Mouse (Mus musculus): ENCODE results near the gene Mov10l1. TPM values are rescaled to one million over a fixed set of nuclear protein-coding genes. Genes with fewer than 3 reads are reported as not detected.

Gene Mov10l1
- polyA plus RNA-seq, 1 experiment from 2014 or later, result 0.11 TPM

DNA sequence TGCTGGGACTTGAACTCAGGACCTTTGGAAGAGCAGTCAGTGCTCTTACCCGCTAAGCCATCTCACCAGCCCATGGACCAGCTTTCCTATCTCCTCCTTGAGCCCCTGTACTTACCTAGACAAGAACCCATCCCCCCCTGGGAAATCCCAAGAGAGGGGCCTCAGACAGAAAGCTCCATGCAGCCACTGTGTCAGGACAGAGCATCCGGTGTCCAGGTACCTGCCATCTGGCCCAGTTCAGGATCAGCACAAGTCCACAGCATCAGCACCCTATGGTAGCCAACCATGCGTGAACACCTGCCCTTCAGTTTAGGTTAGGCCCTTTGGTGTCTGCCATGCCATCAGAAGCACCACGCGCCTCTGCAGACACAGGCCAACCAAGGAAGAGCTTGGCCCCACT is 82.2 kb downstream of the Mov10l1 start:
- Histone ChIP-seq H3K27me3 (peaks cover 84% of the 10 kb centered on the region), H3K9ac (no peak overlapping the region), H3K27ac (replicated peaks) (no peak overlapping the region), H3K4me2 (no peak overlapping the region), H3K36me3 (peaks cover 8% of the 10 kb centered on the region), H3K9me3 (no peaks in the 10 kb centered on the region), H3K4me1 (replicated peaks) (peaks cover 19% of the 10 kb centered on the region), H3K4me3 (no peak overlapping the region)
- WGBS, result 92% methylated on average over 5 of the region's 5 CpGs
- no peak for ATAC-seq (ENCODE audit: low read depth)

DNA sequence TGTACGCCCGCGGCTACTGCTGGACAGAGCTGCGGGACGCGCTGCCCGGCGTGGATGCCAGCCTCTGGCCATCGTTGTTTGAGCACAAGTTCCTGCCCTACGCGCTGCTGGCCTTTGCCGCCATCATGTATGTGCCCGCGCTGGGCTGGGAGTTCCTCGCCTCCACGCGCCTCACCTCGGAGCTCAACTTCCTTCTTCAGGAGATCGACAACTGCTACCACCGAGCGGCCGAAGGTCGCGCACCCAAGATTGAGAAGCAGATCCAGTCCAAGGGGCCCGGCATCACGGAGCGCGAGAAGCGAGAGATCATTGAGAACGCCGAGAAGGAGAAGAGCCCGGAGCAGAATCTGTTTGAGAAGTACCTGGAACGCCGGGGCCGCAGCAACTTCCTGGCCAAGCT is 84.9 kb downstream of the Mov10l1 start:
- peaks cover 69% of the 10 kb centered on the region for H3K27me3 ChIP-seq

DNA sequence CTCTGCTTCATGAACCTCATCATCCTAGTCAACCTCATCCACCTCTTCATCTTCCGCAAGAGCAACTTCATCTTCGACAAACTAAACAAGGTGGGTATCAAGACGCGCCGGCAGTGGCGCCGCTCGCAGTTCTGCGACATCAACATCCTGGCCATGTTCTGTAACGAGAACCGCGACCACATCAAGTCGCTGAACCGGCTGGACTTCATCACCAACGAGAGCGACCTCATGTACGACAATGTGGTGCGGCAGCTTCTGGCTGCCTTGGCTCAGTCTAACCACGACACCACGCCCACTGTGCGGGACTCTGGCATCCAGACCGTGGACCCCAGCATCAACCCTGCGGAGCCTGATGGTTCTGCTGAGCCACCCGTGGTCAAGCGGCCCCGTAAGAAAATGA is 85.5 kb downstream of the Mov10l1 start:
- H3K4me2 ChIP-seq, result no peak overlapping the region
- peaks cover 8% of the 10 kb centered on the region for H3K36me3 ChIP-seq
- no peaks in the 10 kb centered on the region for H3K9me3 ChIP-seq
- no peak for ATAC-seq (ENCODE audit: low read depth)
- 37% methylated on average over 26 of the region's 26 CpGs for WGBS
- peaks cover 62% of the 10 kb centered on the region for H3K27me3 ChIP-seq
- H3K4me3 ChIP-seq, result no peak overlapping the region
- no peak overlapping the region for H3K27ac ChIP-seq (replicated peaks)
- H3K4me1 ChIP-seq (replicated peaks), result 0 out of 2 replicates have a peak, but pooled peaks cover 6% of the 10 kb centered on the region
- no peak overlapping the region for H3K9ac ChIP-seq

More for the DNA sequence above, 84.9 kb downstream of the Mov10l1 start:
- Histone ChIP-seq H3K4me1 (replicated peaks) (0 out of 2 replicates have a peak, but pooled peaks cover 6% of the 10 kb centered on the region), H3K4me3 (no peak overlapping the region), H3K36me3 (peaks cover 8% of the 10 kb centered on the region), H3K4me2 (no peak overlapping the region), H3K9ac (no peak overlapping the region), H3K27ac (replicated peaks) (no peak overlapping the region), H3K9me3 (no peaks in the 10 kb centered on the region)
- ATAC-seq (ENCODE audit: low read depth), result no peak
- 33% methylated on average over 35 of the region's 35 CpGs for WGBS

DNA sequence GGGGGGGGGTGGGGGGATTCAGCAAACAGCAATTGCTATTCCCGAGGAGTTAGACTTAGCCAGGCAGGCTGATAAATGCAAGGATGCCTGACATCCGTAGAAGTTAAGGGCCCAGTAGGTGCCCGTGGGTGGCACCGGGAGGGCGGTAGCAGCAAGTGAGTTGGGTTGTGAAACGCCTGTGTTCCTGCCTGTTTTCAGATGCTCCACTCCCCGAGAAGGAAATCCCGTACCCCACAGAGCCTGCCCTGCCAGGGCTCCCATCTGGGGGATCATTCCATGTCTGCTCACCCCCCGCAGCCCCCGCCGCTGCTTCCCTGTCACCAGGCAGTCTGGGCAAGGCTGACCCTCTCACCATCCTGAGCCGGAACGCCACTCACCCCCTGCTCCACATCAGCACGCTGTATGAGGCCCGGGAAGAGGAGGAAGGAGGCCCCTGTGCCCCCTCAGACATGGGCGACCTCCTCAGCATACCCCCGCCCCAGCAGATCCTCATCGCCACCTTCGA is 86.7 kb downstream of the Mov10l1 start:
- Histone ChIP-seq H3K36me3 (peaks cover 8% of the 10 kb centered on the region), H3K27me3 (peaks cover 57% of the 10 kb centered on the region), H3K9me3 (no peaks in the 10 kb centered on the region), H3K9ac (no peak overlapping the region), H3K27ac (replicated peaks) (no peak overlapping the region), H3K4me1 (replicated peaks) (peaks cover 11% of the 10 kb centered on the region), H3K4me2 (no peak overlapping the region), H3K4me3 (no peak overlapping the region)
- 81% methylated on average over 19 of the region's 19 CpGs for WGBS
- ATAC-seq (ENCODE audit: low read depth), result no peak

DNA sequence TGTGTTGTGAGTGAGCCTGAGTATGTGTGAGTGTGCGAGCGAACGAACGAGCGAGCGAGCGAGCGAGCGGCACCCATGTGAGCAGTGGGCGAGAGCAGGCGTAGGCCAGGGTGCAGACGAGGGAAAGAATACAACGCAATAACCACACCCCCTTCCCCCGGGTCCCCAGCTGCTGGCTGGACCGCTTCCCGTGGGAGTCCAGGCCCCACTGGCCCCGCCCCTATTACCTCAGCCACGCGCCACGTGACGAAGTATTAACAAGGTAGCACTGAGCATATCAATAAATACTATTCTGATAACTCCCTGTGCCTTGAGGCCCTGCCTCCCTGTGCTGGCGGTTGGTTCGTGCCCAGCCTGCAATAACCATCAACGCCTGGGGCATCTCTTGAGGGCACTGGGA is 87.9 kb downstream of the Mov10l1 start:
- Histone ChIP-seq H3K4me2 (no peak overlapping the region), H3K4me1 (replicated peaks) (peaks cover 22% of the 10 kb centered on the region), H3K27me3 (peaks cover 46% of the 10 kb centered on the region), H3K27ac (replicated peaks) (no peak overlapping the region), H3K4me3 (no peak overlapping the region), H3K9ac (no peak overlapping the region), H3K36me3 (peaks cover 8% of the 10 kb centered on the region), H3K9me3 (no peaks in the 10 kb centered on the region)
- 71% methylated on average over 24 of the region's 24 CpGs for WGBS
- ATAC-seq (ENCODE audit: low read depth), result no peak

GRCm38 (mm10) chr15:89073993-89074603 is 91.4 kb downstream of the Mov10l1 start:
- no peak overlapping the region for H3K4me2 ChIP-seq
- H3K36me3 ChIP-seq, result no peaks in the 10 kb centered on the region; the same call in 1 of the 2 replicates
- H3K9me3 ChIP-seq, result no peaks in the 10 kb centered on the region
- WGBS, result 84% methylated on average over 10 of the region's 10 CpGs
- peaks cover 40% of the 10 kb centered on the region for H3K4me1 ChIP-seq (replicated peaks)
- 0 out of 2 replicates have a peak overlapping the region, but pooled peaks have one; percentile 93 for H3K27ac ChIP-seq (replicated peaks)
- no peak for ATAC-seq (ENCODE audit: low read depth)
- H3K4me3 ChIP-seq, result no peak overlapping the region
- H3K27me3 ChIP-seq, result peaks cover 11% of the 10 kb centered on the region
- peak overlapping the region; percentile 97 for H3K9ac ChIP-seq

GRCm38 (mm10) chr15:89074613-89075477 is 92.1 kb downstream of the Mov10l1 start, which contains the start of gene Trabd:
Gene Trabd, plus strand, starts transcription at chr15:89075124.
- no peak for ATAC-seq (ENCODE audit: low read depth)
- H3K27me3 ChIP-seq, result peaks cover 4% of the 10 kb centered on the region
- H3K36me3 ChIP-seq, result no peaks in the 10 kb centered on the region; the same call in 1 of the 2 replicates

GRCm38 (mm10) chr15:89075478-89076147 is 92.9 kb downstream of the Mov10l1 start:
- ATAC-seq (ENCODE audit: low read depth), result peak; percentile 92
- WGBS, result under 1% methylated on average over 34 of the region's 59 CpGs
- H3K27ac ChIP-seq (replicated peaks), result peak overlapping the region; percentile 93
- no peaks in the 10 kb centered on the region for H3K9me3 ChIP-seq
- peak overlapping the region; percentile 97 for H3K9ac ChIP-seq
- peaks cover under 1% of the 10 kb centered on the region; the same call in 1 of the 2 replicates for H3K36me3 ChIP-seq
- H3K4me2 ChIP-seq, result peak overlapping the region; percentile 95
- H3K27me3 ChIP-seq, result no peaks in the 10 kb centered on the region; the same call in 1 of the 2 replicates
- peak overlapping the region; percentile 85 for H3K4me3 ChIP-seq
- peaks cover 44% of the 10 kb centered on the region for H3K4me1 ChIP-seq (replicated peaks)

More at GRCm38 (mm10) chr15:89074613-89075477, 92.1 kb downstream of the Mov10l1 start, which contains the start of gene Trabd:
- peak within 1 kb of the TSS; percentile 95 for H3K4me2 ChIP-seq
- H3K9me3 ChIP-seq, result no peaks in the 10 kb centered on the region
- peak within 1 kb of the TSS; percentile 97 for H3K9ac ChIP-seq
- peak within 1 kb of the TSS; percentile 93 for H3K27ac ChIP-seq (replicated peaks)
- peaks cover 44% of the 10 kb centered on the region for H3K4me1 ChIP-seq (replicated peaks)
- peak within 1 kb of the TSS; percentile 85 for H3K4me3 ChIP-seq
- WGBS, result 27% methylated on average over 11 of the region's 11 CpGs

GRCm38 (mm10) chr15:89076156-89076731 is 93.5 kb downstream of the Mov10l1 start:
- peak; percentile 69 for ATAC-seq (ENCODE audit: low read depth)
- H3K27ac ChIP-seq (replicated peaks), result peak overlapping the region; percentile 93
- H3K36me3 ChIP-seq, result peaks cover 7% of the 10 kb centered on the region; the same call in 1 of the 2 replicates
- no peaks in the 10 kb centered on the region; the same call in 1 of the 2 replicates for H3K27me3 ChIP-seq
- no peaks in the 10 kb centered on the region for H3K9me3 ChIP-seq
- peak overlapping the region; percentile 97 for H3K9ac ChIP-seq
- H3K4me3 ChIP-seq, result peak overlapping the region; percentile 85
- peak overlapping the region; percentile 95 for H3K4me2 ChIP-seq
- WGBS, result under 1% methylated on average over 24 of the region's 39 CpGs
- H3K4me1 ChIP-seq (replicated peaks), result peaks cover 44% of the 10 kb centered on the region

DNA sequence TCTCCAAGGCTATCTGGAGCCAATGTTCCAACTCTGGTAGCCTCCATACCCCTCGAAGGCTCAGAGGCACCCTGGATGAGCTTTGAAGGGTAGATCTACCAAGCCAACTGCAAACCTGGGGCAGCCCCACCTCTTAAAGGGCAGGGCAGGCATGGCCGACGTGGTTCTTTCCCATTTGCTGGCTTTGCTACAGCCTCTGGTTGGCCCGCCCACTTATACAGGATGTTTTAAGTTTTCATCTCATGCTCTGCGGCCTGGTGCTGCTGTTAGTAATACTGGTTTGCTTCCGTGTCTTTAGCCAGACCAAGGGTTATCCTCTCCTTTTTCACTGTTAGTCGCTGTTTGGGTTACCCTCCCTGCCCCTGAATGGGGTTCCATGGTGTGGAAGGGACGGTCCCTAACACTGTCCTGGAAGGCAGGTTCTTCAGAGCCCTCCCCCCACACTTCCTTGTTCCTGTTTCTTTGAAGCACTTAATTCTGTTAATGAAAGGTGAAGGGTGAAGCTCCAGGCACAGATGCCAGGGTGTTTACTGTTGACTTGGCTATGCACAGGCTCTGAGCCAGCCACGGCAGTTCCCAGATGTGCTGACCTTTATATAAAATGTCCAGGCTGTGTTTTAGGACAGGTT is 95.6 kb downstream of the Mov10l1 start:
- Histone ChIP-seq H3K4me1 (replicated peaks) (peaks cover 44% of the 10 kb centered on the region), H3K27me3 (no peaks in the 10 kb centered on the region), H3K4me3 (no peak overlapping the region), H3K27ac (replicated peaks) (no peak overlapping the region), H3K4me2 (peak overlapping the region; percentile 95), H3K9me3 (no peaks in the 10 kb centered on the region), H3K36me3 (peaks cover 27% of the 10 kb centered on the region), H3K9ac (peak overlapping the region; percentile 97)
- ATAC-seq (ENCODE audit: low read depth), result no peak
- WGBS, result 79% methylated on average over 9 of the region's 9 CpGs

DNA sequence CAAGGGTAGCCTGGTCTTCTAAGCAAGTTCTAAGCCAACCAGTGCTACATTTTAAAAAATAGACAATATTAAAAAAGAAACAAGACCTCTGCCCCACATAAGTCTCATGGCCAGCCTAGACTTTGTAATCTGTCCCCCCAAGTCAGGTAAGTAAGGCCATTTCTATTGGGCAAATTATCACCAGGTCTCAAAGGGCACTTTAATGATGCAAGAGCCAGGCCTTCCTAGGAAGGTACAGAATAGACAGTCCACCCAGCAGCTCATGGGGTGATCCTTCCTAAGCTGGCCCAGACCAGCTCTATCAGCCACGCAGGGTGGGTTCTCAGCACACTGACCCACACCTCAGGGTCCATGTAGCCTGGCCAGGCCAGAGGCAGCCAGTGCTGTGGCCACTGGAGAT is 101.2 kb downstream of the Mov10l1 start:
- Histone ChIP-seq H3K36me3 (peaks cover 68% of the 10 kb centered on the region), H3K4me1 (replicated peaks) (peaks cover 13% of the 10 kb centered on the region), H3K27me3 (no peaks in the 10 kb centered on the region), H3K27ac (replicated peaks) (no peak overlapping the region), H3K9ac (no peak overlapping the region), H3K4me3 (no peak overlapping the region), H3K9me3 (no peaks in the 10 kb centered on the region), H3K4me2 (no peak overlapping the region)
- 92% methylated on average over 1 of the region's 1 CpGs for WGBS
- no peak for ATAC-seq (ENCODE audit: low read depth)

All from neural tube, embryonic 13.5 days (tissue).